Mouse (Mus musculus) embryonic facial prominence, embryonic 13.5 days (tissue): ENCODE data around the gene 1700025G04Rik. TPM values are rescaled to one million over a fixed set of nuclear protein-coding genes. Genes with fewer than 3 reads are reported as not detected.
A peak's percentile ranks its signal among the peaks of the same experiment; 100 is the strongest.

Source experiments
- ATAC-seq: fragments of 200-750 bp; cut with Nextera tagmentation; 2 replicates; pipeline ENCODE4 v1.8.0; 2017; ENCODE audit warnings: low read depth; ENCODE audit not compliant: insufficient number of reproducible peaks, insufficient read depth, low FRiP score, low TSS enrichment
- H3K27ac ChIP-seq: fragments of 300-500 bp; sonication (generic); 2 replicates; pipeline ENCODE4 v1.5.1; 2015; ENCODE audit warnings: moderate library complexity, mild to moderate bottlenecking, inconsistent platforms
- H3K27me3 ChIP-seq: fragments of 300-500 bp; sonication (generic); 2 replicates; pipeline ENCODE4 v1.6.1; 2015; ENCODE audit warnings: mild to moderate bottlenecking, inconsistent platforms
- H3K36me3 ChIP-seq: fragments of 300-500 bp; sonication (generic); 2 replicates; pipeline ENCODE4 v1.6.1; 2015; ENCODE audit warnings: mild to moderate bottlenecking, inconsistent platforms
- H3K4me1 ChIP-seq: fragments of 300-500 bp; sonication (generic); 2 replicates; pipeline ENCODE4 v1.6.1; 2015; ENCODE audit warnings: inconsistent platforms
- H3K4me2 ChIP-seq: fragments of 300-500 bp; sonication (generic); 2 replicates; pipeline ENCODE4 v1.6.1; 2015; ENCODE audit warnings: moderate library complexity, mild to moderate bottlenecking, inconsistent platforms
- H3K4me3 ChIP-seq: fragments of 300-500 bp; sonication (generic); 2 replicates; pipeline ENCODE4 v1.5.1; 2015; ENCODE audit warnings: mild to moderate bottlenecking, inconsistent platforms
- H3K9ac ChIP-seq: fragments of 300-500 bp; sonication (generic); 2 replicates; pipeline ENCODE4 v1.6.1; 2015; ENCODE audit warnings: mild to moderate bottlenecking, inconsistent platforms
- H3K9me3 ChIP-seq: fragments of 300-500 bp; sonication (generic); 2 replicates; pipeline ENCODE4 v1.6.1; 2016; ENCODE audit warnings: inconsistent platforms
- WGBS: fragments of 180-500 bp; shearing (Covaris S2); methylation state at CpG from one replicate; pipeline ENCODE4 v1.1.7; 2015; ENCODE audit warnings: mixed read lengths; 5-methylcytosine and 5-hydroxymethylcytosine counted together
- polyA plus RNA-seq: library from polyadenylated mRNA; unstranded; fragments of >200 nt; fragmentation: Nextera tagmentation; extraction: Ambion mirVana; gene quantifications from 2 replicates; pipeline ENCODE4 v1.2.1, GENCODE M21; 2015

1700025G04Rik gene
- polyA plus RNA-seq, 1 experiment from 2014 or later: 38.9 TPM

GRCm38 (mm10) chr1:151926826-151927225 lies 163.1 kb downstream of the 1700025G04Rik start:
- peaks cover 21% of the 10 kb centered on the region for H3K4me1 ChIP-seq
- H3K36me3 ChIP-seq: no peaks in the 10 kb centered on the region
- no peak overlapping the region for H3K4me3 ChIP-seq
- H3K4me2 ChIP-seq: no peak overlapping the region
- no peak overlapping the region for H3K9ac ChIP-seq
- no peaks in the 10 kb centered on the region for H3K27me3 ChIP-seq
- H3K9me3 ChIP-seq: no peaks in the 10 kb centered on the region
- WGBS: 61% methylated on average over 8 of the region's 8 CpGs
- ATAC-seq: no peak
- no peak overlapping the region for H3K27ac ChIP-seq

GRCm38 (mm10) chr1:151926141-151926540 lies 163.8 kb downstream of the 1700025G04Rik start:
- Histone ChIP-seq H3K9ac (no peak overlapping the region), H3K27me3 (no peaks in the 10 kb centered on the region), H3K36me3 (no peaks in the 10 kb centered on the region), H3K4me3 (no peak overlapping the region), H3K27ac (no peak overlapping the region), H3K4me2 (no peak overlapping the region), H3K9me3 (no peaks in the 10 kb centered on the region), H3K4me1 (peaks cover 19% of the 10 kb centered on the region)
- ATAC-seq: no peak
- WGBS: 60% methylated on average over 4 of the region's 4 CpGs

- Histone ChIP-seq H3K27ac (no peak overlapping the region), H3K4me3 (no peak overlapping the region), H3K9me3 (no peaks in the 10 kb centered on the region), H3K27me3 (no peaks in the 10 kb centered on the region), H3K9ac (0 out of 2 replicates have a peak overlapping the region, but pooled peaks have one; percentile 21), H3K4me1 (peaks cover 19% of the 10 kb centered on the region), H3K36me3 (no peaks in the 10 kb centered on the region), H3K4me2 (no peak overlapping the region)
- no peak for ATAC-seq
- WGBS: 70% methylated on average over 7 of the region's 7 CpGs
These were observed 164.2 kb downstream of the 1700025G04Rik start for GRCm38 (mm10) chr1:151925738-151926137.

GRCm38 (mm10) chr1:151918806-151919357 lies 171.0 kb downstream of the 1700025G04Rik start:
- H3K4me1 ChIP-seq: peaks cover 14% of the 10 kb centered on the region
- WGBS: 60% methylated on average over 9 of the region's 9 CpGs
- H3K9ac ChIP-seq: no peak overlapping the region
- H3K36me3 ChIP-seq: 0 out of 2 replicates have a peak, but pooled peaks cover 6% of the 10 kb centered on the region
- H3K4me2 ChIP-seq: no peak overlapping the region
- no peak for ATAC-seq
- H3K9me3 ChIP-seq: no peaks in the 10 kb centered on the region
- no peak overlapping the region for H3K27ac ChIP-seq
- H3K4me3 ChIP-seq: no peak overlapping the region
- H3K27me3 ChIP-seq: no peaks in the 10 kb centered on the region

GRCm38 (mm10) chr1:151917736-151918135 lies 172.2 kb downstream of the 1700025G04Rik start:
- no peak for ATAC-seq
- Histone ChIP-seq H3K27me3 (no peaks in the 10 kb centered on the region), H3K9me3 (no peaks in the 10 kb centered on the region), H3K4me2 (no peak overlapping the region), H3K4me1 (peaks cover 14% of the 10 kb centered on the region), H3K27ac (no peak overlapping the region), H3K36me3 (peaks cover 12% of the 10 kb centered on the region; the same call in 1 of the 2 replicates), H3K9ac (no peak overlapping the region), H3K4me3 (no peak overlapping the region)
- WGBS: 68% methylated on average over 3 of the region's 3 CpGs

- H3K36me3 ChIP-seq: peaks cover 18% of the 10 kb centered on the region; the same call in 1 of the 2 replicates
- H3K27me3 ChIP-seq: no peaks in the 10 kb centered on the region
- no peaks in the 10 kb centered on the region for H3K9me3 ChIP-seq
- no peak overlapping the region for H3K4me3 ChIP-seq
- no peak overlapping the region for H3K27ac ChIP-seq
- H3K4me1 ChIP-seq: peaks cover 18% of the 10 kb centered on the region
- H3K4me2 ChIP-seq: no peak overlapping the region
- H3K9ac ChIP-seq: no peak overlapping the region
- 94% methylated on average over 9 of the region's 9 CpGs for WGBS
- no peak for ATAC-seq
These were observed 175.4 kb downstream of the 1700025G04Rik start for GRCm38 (mm10) chr1:151914494-151914893.

- H3K27me3 ChIP-seq: no peaks in the 10 kb centered on the region
- ATAC-seq: no peak
- H3K4me3 ChIP-seq: no peak overlapping the region
- WGBS: 78% methylated on average over 4 of the region's 4 CpGs
- H3K36me3 ChIP-seq: 0 out of 2 replicates have a peak, but pooled peaks cover 14% of the 10 kb centered on the region
- H3K4me2 ChIP-seq: no peak overlapping the region
- no peak overlapping the region for H3K9ac ChIP-seq
- no peaks in the 10 kb centered on the region for H3K9me3 ChIP-seq
- no peak overlapping the region for H3K27ac ChIP-seq
- 0 out of 2 replicates have a peak, but pooled peaks cover 2% of the 10 kb centered on the region for H3K4me1 ChIP-seq
These were observed 182.9 kb downstream of the 1700025G04Rik start for GRCm38 (mm10) chr1:151907014-151907413.

GRCm38 (mm10) chr1:151900706-151901360 lies 189.1 kb downstream of the 1700025G04Rik start:
- Histone ChIP-seq H3K4me1 (peaks cover 14% of the 10 kb centered on the region), H3K9me3 (no peaks in the 10 kb centered on the region), H3K27me3 (no peaks in the 10 kb centered on the region), H3K27ac (no peak overlapping the region), H3K4me3 (no peak overlapping the region), H3K4me2 (no peak overlapping the region), H3K9ac (no peak overlapping the region), H3K36me3 (no peaks in the 10 kb centered on the region)
- WGBS: 66% methylated on average over 12 of the region's 12 CpGs
- no peak for ATAC-seq

- Histone ChIP-seq H3K27me3 (no peaks in the 10 kb centered on the region), H3K4me3 (no peak overlapping the region), H3K4me1 (peaks cover 14% of the 10 kb centered on the region), H3K4me2 (no peak overlapping the region), H3K27ac (no peak overlapping the region), H3K9ac (no peak overlapping the region), H3K9me3 (no peaks in the 10 kb centered on the region), H3K36me3 (no peaks in the 10 kb centered on the region)
- ATAC-seq: no peak
- WGBS: 82% methylated on average over 7 of the region's 7 CpGs
These were observed 190.0 kb downstream of the 1700025G04Rik start for GRCm38 (mm10) chr1:151899964-151900363.

- Histone ChIP-seq H3K4me2 (no peak overlapping the region), H3K27me3 (no peaks in the 10 kb centered on the region), H3K9me3 (no peaks in the 10 kb centered on the region), H3K36me3 (no peaks in the 10 kb centered on the region), H3K27ac (no peak overlapping the region), H3K4me1 (peaks cover 23% of the 10 kb centered on the region), H3K4me3 (no peak overlapping the region), H3K9ac (no peak overlapping the region)
- ATAC-seq: no peak
- 90% methylated on average over 4 of the region's 4 CpGs for WGBS
These were observed 194.5 kb downstream of the 1700025G04Rik start for GRCm38 (mm10) chr1:151895406-151895805.

GRCm38 (mm10) chr1:151893976-151894375 lies 195.9 kb downstream of the 1700025G04Rik start:
- peaks cover 36% of the 10 kb centered on the region for H3K4me1 ChIP-seq
- H3K36me3 ChIP-seq: no peaks in the 10 kb centered on the region
- WGBS: 80% methylated on average over 5 of the region's 5 CpGs
- H3K9me3 ChIP-seq: no peaks in the 10 kb centered on the region
- H3K27ac ChIP-seq: no peak overlapping the region
- no peak overlapping the region for H3K4me3 ChIP-seq
- no peaks in the 10 kb centered on the region for H3K27me3 ChIP-seq
- no peak for ATAC-seq
- no peak overlapping the region for H3K9ac ChIP-seq
- no peak overlapping the region for H3K4me2 ChIP-seq

GRCm38 (mm10) chr1:151892008-151892407 lies 197.9 kb downstream of the 1700025G04Rik start:
- Histone ChIP-seq H3K27ac (peak overlapping the region; percentile 45), H3K4me3 (no peak overlapping the region), H3K9ac (no peak overlapping the region), H3K27me3 (no peaks in the 10 kb centered on the region), H3K9me3 (no peaks in the 10 kb centered on the region), H3K36me3 (no peaks in the 10 kb centered on the region), H3K4me1 (peaks cover 51% of the 10 kb centered on the region), H3K4me2 (no peak overlapping the region)
- no peak for ATAC-seq
- WGBS: 80% methylated on average over 5 of the region's 5 CpGs
